In the genomic region with DNA sequence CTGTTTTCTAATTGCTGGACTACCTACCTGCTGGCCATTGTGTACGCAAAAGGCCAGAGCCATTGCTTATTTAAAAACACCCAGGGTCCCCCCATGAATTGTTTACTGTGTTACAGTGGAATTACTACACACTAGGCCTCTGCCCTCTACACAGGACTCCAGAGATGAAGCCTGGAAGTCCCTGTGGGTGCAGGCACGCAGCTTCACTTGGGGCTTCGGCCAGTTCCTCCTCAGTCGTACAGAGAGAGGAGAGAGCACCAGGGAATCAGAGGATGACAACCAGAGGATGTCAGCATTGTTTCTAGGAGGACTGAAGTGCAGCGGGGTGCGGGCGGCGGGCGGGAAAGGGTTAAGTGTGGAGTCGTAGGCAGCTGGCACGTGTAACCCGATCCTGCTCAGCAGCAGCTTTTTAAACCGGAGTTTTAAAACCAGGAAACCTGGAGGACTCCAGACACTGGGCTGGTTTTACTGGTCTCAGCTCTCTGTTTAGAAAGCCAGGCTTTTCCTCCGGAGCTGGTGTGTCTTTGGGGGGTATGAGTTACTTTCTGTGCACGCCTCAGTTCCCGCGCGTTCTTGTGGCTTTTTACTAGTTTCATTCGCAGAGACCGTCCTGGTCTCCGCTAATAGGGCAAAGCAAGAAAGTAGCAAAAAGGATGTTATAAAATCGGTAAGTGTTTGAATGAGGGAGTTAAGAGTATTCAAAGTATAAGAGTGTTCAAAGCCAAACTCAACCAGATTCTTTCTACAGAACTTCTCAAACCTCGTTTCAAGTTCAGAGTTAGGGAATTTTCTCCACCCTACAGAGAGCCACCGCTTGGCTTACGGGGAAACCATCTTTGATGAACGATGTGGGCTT, we compare ENCODE assay signal across 8 mouse cellular contexts. TPM values are rescaled to one million over a fixed set of nuclear protein-coding genes. Genes with fewer than 3 reads are reported as not detected.
DNase-seq lines count a peak whose midpoint lies in the region; ATAC-seq lines count a peak whose summit lies in the region.

No protein-coding gene starts in this region.

- peak; percentile 52 for DNase-seq in adrenal gland, postnatal 14 days
- DNase-seq in adrenal gland, adult 8-10 months = no peak
- peak; percentile 82 to 87 for DNase-seq in kidney, postnatal 4 days
- DNase-seq in midbrain, embryonic 11.5 days (ENCODE audit: low spot score, missing footprints) = peak; percentile 97
- no peak for DNase-seq in spleen, postnatal 36 days (ENCODE audit: low spot score in 2 of 2)
- no peak for DNase-seq in layer of hippocampus, adult 9-11 months

- 0 out of 2 replicates have a peak, but pooled peaks have one; percentile 54 for ATAC-seq in heart, embryonic 14.5 days (ENCODE audit: insufficient number of reproducible peaks, insufficient read depth, low FRiP score, low read depth)
- peak; percentile 84 for ATAC-seq in midbrain, embryonic 11.5 days (ENCODE audit: low FRiP score)

- H3K27ac ChIP-seq in brown adipose tissue, adult 24 weeks (replicated peaks; ENCODE audit: low read depth, low read length) = no peak overlapping the region
- H3K27ac ChIP-seq in heart, embryonic 14.5 days (replicated peaks in 1 of 2; ENCODE audit: control insufficient read depth in 1 of 2, insufficient read depth in 1 of 2, low read depth in 2 of 2, low read length in 2 of 2) = peak overlapping the region; percentile 91 to 95
- no peak overlapping the region; the same call in 1 of the 2 replicates for H3K27ac ChIP-seq in midbrain, embryonic 11.5 days (ENCODE audit: low read depth, low read length)

- peak overlapping the region; percentile 47 for H3K4me3 ChIP-seq in brown adipose tissue, adult 24 weeks (ENCODE audit: insufficient read depth, low read depth, low read length)
- H3K4me3 ChIP-seq in heart, embryonic 14.5 days (ENCODE audit: control insufficient read depth in 1 of 2, insufficient read depth in 1 of 2, low read depth in 1 of 2, low read length in 2 of 2) = peak overlapping the region; percentile 42 to 44
- peak overlapping the region; percentile 17 for H3K4me3 ChIP-seq in midbrain, embryonic 11.5 days (ENCODE audit: low read depth, low read length)

- H3K9ac ChIP-seq in heart, embryonic 14.5 days (ENCODE audit: low read length) = peak overlapping the region; percentile 71
- H3K9ac ChIP-seq in midbrain, embryonic 11.5 days (ENCODE audit: low read length) = peak overlapping the region; percentile 51

- peak overlapping the region; percentile 80 for H3K4me2 ChIP-seq in heart, embryonic 14.5 days (ENCODE audit: low read length)
- H3K4me2 ChIP-seq in midbrain, embryonic 11.5 days = peak overlapping the region; percentile 39

- no peaks in the 10 kb centered on the region for H3K27me3 ChIP-seq in heart, embryonic 14.5 days (ENCODE audit: control insufficient read depth, insufficient read depth, low read length)
- H3K27me3 ChIP-seq in midbrain, embryonic 11.5 days (ENCODE audit: control insufficient read depth, insufficient read depth, low read length) = no peaks in the 10 kb centered on the region

- 5% methylated on average over 26 of the region's 26 CpGs for WGBS in heart, embryonic 14.5 days
- WGBS in midbrain, embryonic 11.5 days = 3% methylated on average over 26 of the region's 26 CpGs

- 0 out of 2 replicates have a peak, but pooled peaks cover 3% of the 10 kb centered on the region for H3K4me1 ChIP-seq in brown adipose tissue, adult 24 weeks (ENCODE audit: control insufficient read depth, insufficient read depth, insufficient read length, low read length)
- peaks cover 4 to 15% of the 10 kb centered on the region in 2 experiments for H3K4me1 ChIP-seq in heart, embryonic 14.5 days (ENCODE audit: control insufficient read depth in 2 of 2, insufficient read depth in 2 of 2, low read length in 2 of 2)
- H3K4me1 ChIP-seq in midbrain, embryonic 11.5 days (ENCODE audit: control insufficient read depth, insufficient read depth, low read length) = peaks cover 14% of the 10 kb centered on the region; the same call in 1 of the 2 replicates

- no peaks in the 10 kb centered on the region for H3K36me3 ChIP-seq in heart, embryonic 14.5 days (ENCODE audit: control insufficient read depth, insufficient read depth, low read length)
- no peaks in the 10 kb centered on the region for H3K36me3 ChIP-seq in midbrain, embryonic 11.5 days (ENCODE audit: control insufficient read depth, insufficient read depth, low read length)

- peaks cover 7% of the 10 kb centered on the region for H3K9me3 ChIP-seq in heart, embryonic 14.5 days (ENCODE audit: control insufficient read depth, low read length)
- no peaks in the 10 kb centered on the region for H3K9me3 ChIP-seq in midbrain, embryonic 11.5 days (ENCODE audit: control insufficient read depth, low read length)

RNA-seq across cellular contexts. Expression of a gene that starts 11.4 kb away (rescaled TPM):
- total RNA-seq in adrenal gland, postnatal 14 days (2021) = 12.7 and 15.8 TPM in 2 replicates
- total RNA-seq in adrenal gland, adult 8-10 months (2022) = 10 to 100 TPM in 2 of 4 experiments, 1 to 10 TPM in 2; 9.4 to 15.9 (median 12.6) TPM
- 3.8 and 5.0 TPM in 2 replicates for polyA plus RNA-seq in brown adipose tissue, adult 24 weeks (2012; ENCODE audit: insufficient read depth, insufficient read length, missing spikeins)
- polyA plus RNA-seq in heart, embryonic 14.5 days (2014; fragmentation: Nextera tagmentation; extraction: Ambion mirVana) = 36.2 and 38.1 TPM in 2 replicates
- polyA plus RNA-seq in midbrain, embryonic 11.5 days (2014; fragmentation: Nextera tagmentation; extraction: Ambion mirVana) = 5.5 and 6.2 TPM in 2 replicates

Comparison
In these comparisons a context has a peak if more than half of its experiments do, and no peak if none do; other contexts are left out.
1. DNase-seq: peak in adrenal gland, postnatal 14 days (single experiment), kidney, postnatal 4 days (2 of 2) and midbrain, embryonic 11.5 days (single experiment); none in adrenal gland, adult 8-10 months (single experiment), spleen, postnatal 36 days (0 of 2) and layer of hippocampus, adult 9-11 months (single experiment).
2. H3K27ac ChIP-seq: peak in heart, embryonic 14.5 days (2 of 2); none in brown adipose tissue, adult 24 weeks (single experiment) and midbrain, embryonic 11.5 days (single experiment).
3. Peak in every context shown above with its lines, with median percentiles within 50 percentile points of each other: H3K4me3 ChIP-seq.